Mouse (Mus musculus): ENCODE measurements around the gene Vmn2r23.

GRCm38 (mm10) chr6:123793746-123794145 is 91.3 kb downstream of the Vmn2r23 start:
- no peak for TF ChIP-seq POLR2A (IDR thresholded peaks at IDR 0.05; ENCODE audit: insufficient read depth, low read depth, low read length)
- 0 out of 2 replicates have a peak, but pooled peaks have one; percentile 2 for TF ChIP-seq CTCF (IDR thresholded peaks at IDR 0.05)
- TF ChIP-seq EP300 (IDR thresholded peaks at IDR 0.05; ENCODE audit: insufficient read depth, low read depth, low read length), result no peak
